Comparison of ENCODE assay signal across 29 mouse cellular contexts in the genomic region with DNA sequence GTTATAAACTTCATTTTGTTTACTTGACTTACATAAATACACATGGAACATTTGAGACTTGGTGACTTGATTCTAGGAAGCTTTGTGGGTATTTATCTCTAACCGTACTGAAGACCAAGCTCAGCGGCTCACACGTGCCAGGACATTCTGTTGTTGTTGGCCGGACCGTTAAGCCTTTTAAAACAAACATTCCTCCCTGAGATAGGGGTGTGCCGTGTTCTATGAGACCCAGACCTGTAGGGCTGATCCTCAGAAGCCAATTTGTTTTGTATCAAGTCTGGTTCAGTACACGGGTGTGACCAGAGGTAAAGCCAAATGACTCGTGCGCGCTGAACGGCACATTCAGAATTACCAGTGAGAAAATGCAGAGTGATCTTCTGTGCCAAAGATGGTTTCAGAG.
DNase-seq lines count a peak whose midpoint lies in the region; ATAC-seq and TF ChIP-seq lines count a peak whose summit lies in the region.
"Had no signal": no experiment of that assay in that cellular context is flagged by ENCODE, and none has a peak within 500 bp of the region (broad histone marks: within the 10 kb centered on the region; RNA-seq: fewer than 3 reads in every experiment).

No protein-coding gene starts in this region.

- H3K4me3 ChIP-seq in heart, adult 2 months = no peak overlapping the region
- no peak overlapping the region for H3K4me3 ChIP-seq in lung, embryonic 14.5 days (ENCODE audit: low read depth, low read length)
- no peak overlapping the region for H3K4me3 ChIP-seq in lung, postnatal 0 days (ENCODE audit: low read depth, low read length)
- H3K4me3 ChIP-seq in stomach, embryonic 16.5 days (replicated peaks; ENCODE audit: low read length) = no peak overlapping the region
- no peak overlapping the region for H3K4me3 ChIP-seq in forebrain, embryonic 14.5 days (ENCODE audit: low read depth, low read length)
- H3K4me3 ChIP-seq: embryonic facial prominence, embryonic 15.5 days; forebrain, embryonic 13.5 days; liver, embryonic 12.5 days; midbrain, embryonic 10.5 days; midbrain, embryonic 15.5 days; neural tube, embryonic 15.5 days; stomach, embryonic 15.5 days had no signal

- no peak overlapping the region for H3K4me2 ChIP-seq in lung, embryonic 14.5 days
- no peak overlapping the region for H3K4me2 ChIP-seq in lung, postnatal 0 days (replicated peaks; ENCODE audit: low read depth, low read length)
- no peak overlapping the region for H3K4me2 ChIP-seq in stomach, embryonic 16.5 days (ENCODE audit: low read depth, low read length)
- H3K4me2 ChIP-seq in forebrain, embryonic 14.5 days (ENCODE audit: low read length) = no peak overlapping the region
- H3K4me2 ChIP-seq: embryonic facial prominence, embryonic 15.5 days; forebrain, embryonic 13.5 days; hindbrain, embryonic 14.5 days; liver, embryonic 12.5 days; midbrain, embryonic 15.5 days; neural tube, embryonic 15.5 days; stomach, embryonic 15.5 days had no signal

- intact Hi-C loops in heart, adult 2 months (cut with DNase I) = no loop called here
- intact Hi-C loops in heart, postnatal 14 days (cut with DNase I) = no loop called here

- peaks cover 6% of the 10 kb centered on the region for H3K4me1 ChIP-seq in heart, adult 2 months (ENCODE audit: control insufficient read depth, insufficient read depth, low read length)
- no peaks in the 10 kb centered on the region for H3K4me1 ChIP-seq in lung, embryonic 14.5 days (ENCODE audit: insufficient read depth)
- no peaks in the 10 kb centered on the region for H3K4me1 ChIP-seq in lung, postnatal 0 days (ENCODE audit: insufficient read depth, low read depth, low read length)
- H3K4me1 ChIP-seq in stomach, embryonic 16.5 days (ENCODE audit: control insufficient read depth, insufficient read depth, low read length) = 0 out of 2 replicates have a peak, but pooled peaks cover 7% of the 10 kb centered on the region
- no peaks in the 10 kb centered on the region for H3K4me1 ChIP-seq in forebrain, embryonic 14.5 days (ENCODE audit: control insufficient read depth, insufficient read depth, low read length)
- H3K4me1 ChIP-seq: forebrain, embryonic 13.5 days; liver, embryonic 12.5 days; midbrain, embryonic 10.5 days; midbrain, embryonic 15.5 days; stomach, embryonic 15.5 days had no signal

- TF ChIP-seq POLR2A in heart, adult 2 months (IDR thresholded peaks at IDR 0.05; ENCODE audit: insufficient read depth, low read depth, low read length) = no peak

- TF ChIP-seq EP300 in heart, adult 2 months (IDR thresholded peaks at IDR 0.05; ENCODE audit: insufficient read depth, low read depth, low read length) = 0 out of 2 replicates have a peak, but pooled peaks have one; percentile 25
- TF ChIP-seq EP300 in lung, postnatal 0 days (IDR thresholded peaks at IDR 0.05) = no peak

- no peaks in the 10 kb centered on the region for H3K79me2 ChIP-seq in heart, adult 2 months (replicated peaks; ENCODE audit: control insufficient read depth, insufficient read depth, low read length)

- no peaks in the 10 kb centered on the region for H3K27me3 ChIP-seq in heart, adult 2 months (ENCODE audit: control insufficient read depth, insufficient read depth, low read length)
- H3K27me3 ChIP-seq in lung, embryonic 14.5 days (ENCODE audit: insufficient read depth, low read length) = no peaks in the 10 kb centered on the region
- no peaks in the 10 kb centered on the region for H3K27me3 ChIP-seq in lung, postnatal 0 days (replicated peaks; ENCODE audit: insufficient read depth, low read length)
- no peaks in the 10 kb centered on the region for H3K27me3 ChIP-seq in stomach, embryonic 16.5 days (ENCODE audit: control insufficient read depth, insufficient read depth, low read length)
- H3K27me3 ChIP-seq in forebrain, embryonic 14.5 days (replicated peaks; ENCODE audit: control insufficient read depth, insufficient read depth, low read length) = no peaks in the 10 kb centered on the region
- H3K27me3 ChIP-seq: embryonic facial prominence, embryonic 15.5 days; forebrain, embryonic 13.5 days; liver, embryonic 12.5 days; midbrain, embryonic 15.5 days; neural tube, embryonic 15.5 days; stomach, embryonic 15.5 days had no signal

- WGBS in heart, adult 2 months = 35% methylated on average over 11 of the region's 11 CpGs
- WGBS in lung, embryonic 14.5 days = 45% methylated on average over 11 of the region's 11 CpGs
- WGBS in lung, postnatal 0 days = 51% methylated on average over 11 of the region's 11 CpGs
- 43% methylated on average over 11 of the region's 11 CpGs for WGBS in stomach, embryonic 16.5 days
- 66% methylated on average over 11 of the region's 11 CpGs for WGBS in forebrain, embryonic 14.5 days

- DNase-seq in heart, adult 2 months = peak in 1 of 2 experiments; percentile 51
- no peak for DNase-seq in heart, postnatal 4 days
- DNase-seq in lung, embryonic 14.5 days = peak; percentile 11
- no peak for DNase-seq in lung, postnatal 0 days (ENCODE audit: low spot score)
- DNase-seq in heart, postnatal 14 days = peak; percentile 23 to 40
- no peak for DNase-seq in forebrain, embryonic 14.5 days (ENCODE audit: low spot score)
- DNase-seq: adrenal gland, adult 2 months; adrenal gland, postnatal 36 days; B cell, adult 2 months; cerebellum, adult 18-20 months; cerebellum, postnatal 10 days; kidney, adult 11 months; left cerebral cortex, postnatal 4 days; liver, postnatal 0 days; lung, postnatal 10 days; retina, postnatal 1 day; right cerebral cortex, postnatal 25 days; thymus, adult 18-20 months; thymus, postnatal 25 days had no signal

- H3K9ac ChIP-seq in heart, adult 2 months (ENCODE audit: low read depth, low read length) = no peak overlapping the region
- H3K9ac ChIP-seq in lung, embryonic 14.5 days = no peak overlapping the region
- no peak overlapping the region for H3K9ac ChIP-seq in lung, postnatal 0 days (replicated peaks; ENCODE audit: low read depth)
- no peak overlapping the region for H3K9ac ChIP-seq in stomach, embryonic 16.5 days (ENCODE audit: low read length)
- H3K9ac ChIP-seq in forebrain, embryonic 14.5 days (ENCODE audit: low read length) = no peak overlapping the region
- H3K9ac ChIP-seq: embryonic facial prominence, embryonic 15.5 days; forebrain, embryonic 13.5 days; hindbrain, embryonic 14.5 days; liver, embryonic 12.5 days; liver, postnatal 0 days; midbrain, embryonic 15.5 days; neural tube, embryonic 15.5 days; stomach, embryonic 15.5 days had no signal

- no peaks in the 10 kb centered on the region for H3K9me3 ChIP-seq in lung, embryonic 14.5 days (ENCODE audit: low read depth, low read length)
- H3K9me3 ChIP-seq in lung, postnatal 0 days (ENCODE audit: low read length) = no peaks in the 10 kb centered on the region
- H3K9me3 ChIP-seq in stomach, embryonic 16.5 days (replicated peaks; ENCODE audit: control insufficient read depth, low read length) = no peaks in the 10 kb centered on the region
- H3K9me3 ChIP-seq in forebrain, embryonic 14.5 days (replicated peaks; ENCODE audit: control insufficient read depth, low read length) = no peaks in the 10 kb centered on the region
- H3K9me3 ChIP-seq: embryonic facial prominence, embryonic 15.5 days; forebrain, embryonic 13.5 days; liver, embryonic 12.5 days; midbrain, embryonic 10.5 days; midbrain, embryonic 15.5 days; neural tube, embryonic 15.5 days; stomach, embryonic 15.5 days had no signal

- peak overlapping the region; percentile 34 for H3K27ac ChIP-seq in heart, adult 2 months
- H3K27ac ChIP-seq in lung, embryonic 14.5 days (ENCODE audit: low read depth) = no peak overlapping the region
- H3K27ac ChIP-seq in lung, postnatal 0 days (ENCODE audit: low read length) = no peak overlapping the region
- peak overlapping the region; percentile 5; the same call in 1 of the 2 replicates for H3K27ac ChIP-seq in stomach, embryonic 16.5 days (ENCODE audit: low read length)
- H3K27ac ChIP-seq in forebrain, embryonic 14.5 days (ENCODE audit: low read depth, low read length) = no peak overlapping the region
- H3K27ac ChIP-seq: embryonic facial prominence, embryonic 15.5 days; forebrain, embryonic 13.5 days; hindbrain, embryonic 14.5 days; liver, embryonic 12.5 days; midbrain, embryonic 10.5 days; midbrain, embryonic 15.5 days; neural tube, embryonic 15.5 days; stomach, embryonic 15.5 days had no signal

- H3K36me3 ChIP-seq in heart, adult 2 months (ENCODE audit: control insufficient read depth, insufficient read depth, low read length) = peaks cover 9% of the 10 kb centered on the region
- peaks cover 40% of the 10 kb centered on the region for H3K36me3 ChIP-seq in lung, embryonic 14.5 days (ENCODE audit: insufficient read depth)
- H3K36me3 ChIP-seq in lung, postnatal 0 days (ENCODE audit: insufficient read depth, low read length) = no peaks in the 10 kb centered on the region
- H3K36me3 ChIP-seq in stomach, embryonic 16.5 days (ENCODE audit: control insufficient read depth, insufficient read depth, low read length) = no peaks in the 10 kb centered on the region
- no peaks in the 10 kb centered on the region for H3K36me3 ChIP-seq in forebrain, embryonic 14.5 days (ENCODE audit: control insufficient read depth, insufficient read depth, low read length)
- H3K36me3 ChIP-seq: midbrain, embryonic 15.5 days; neural tube, embryonic 15.5 days had no signal

- no peak for ATAC-seq in lung, embryonic 14.5 days (ENCODE audit: insufficient read depth)
- no peak for ATAC-seq in lung, postnatal 0 days
- ATAC-seq in stomach, embryonic 16.5 days (ENCODE audit: insufficient read depth, low FRiP score) = no peak
- no peak for ATAC-seq in forebrain, embryonic 14.5 days
- ATAC-seq: activated CD4-positive, CD25-positive, alpha-beta regulatory T cell, adult 4 months; forebrain, embryonic 13.5 days; liver, embryonic 12.5 days; liver, postnatal 0 days; midbrain, embryonic 15.5 days had no signal

- no peak for TF ChIP-seq CTCF in heart, adult 2 months (IDR thresholded peaks at IDR 0.05)
- no peak for TF ChIP-seq CTCF in lung, embryonic 14.5 days (IDR thresholded peaks at IDR 0.05; ENCODE audit: low read depth)
- TF ChIP-seq CTCF in lung, postnatal 0 days (IDR thresholded peaks at IDR 0.05) = no peak

Comparison
In these comparisons a context has a peak if more than half of its experiments do, and no peak if none do; other contexts are left out.
1. DNase-seq: peak in lung, embryonic 14.5 days (single experiment) and heart, postnatal 14 days (2 of 2); none in heart, postnatal 4 days (single experiment), lung, postnatal 0 days (single experiment) and forebrain, embryonic 14.5 days (single experiment).
2. H3K27ac ChIP-seq: peak in heart, adult 2 months (single experiment) and stomach, embryonic 16.5 days (single experiment); none in lung, embryonic 14.5 days (single experiment), lung, postnatal 0 days (single experiment) and forebrain, embryonic 14.5 days (single experiment).